10 mouse cellular contexts compared by ENCODE assay signal in genomic region chr16:50254522-50255159, GRCm38 (mm10).
A peak's percentile ranks its signal among the peaks of the same experiment; 100 is the strongest.
DNase-seq lines count a peak whose midpoint lies in the region; ATAC-seq and TF ChIP-seq lines count a peak whose summit lies in the region.
"Had no signal": no experiment of that assay in that cellular context is flagged by ENCODE, and none has a peak within 500 bp of the region (broad histone marks: within the 10 kb centered on the region; RNA-seq: fewer than 3 reads in every experiment).

No protein-coding gene starts in this region.

- H3K4me2 ChIP-seq in hindbrain, embryonic 15.5 days = no peak overlapping the region
- H3K4me2 ChIP-seq in stomach, postnatal 0 days (replicated peaks; ENCODE audit: low read depth) = no peak overlapping the region
- H3K4me2 ChIP-seq: embryonic facial prominence, embryonic 15.5 days; liver, embryonic 15.5 days had no signal

- no peaks in the 10 kb centered on the region for H3K9me3 ChIP-seq in hindbrain, embryonic 15.5 days
- no peaks in the 10 kb centered on the region for H3K9me3 ChIP-seq in stomach, postnatal 0 days (ENCODE audit: control insufficient read depth, low read length)
- H3K9me3 ChIP-seq: embryonic facial prominence, embryonic 15.5 days; liver, embryonic 15.5 days had no signal

- no peaks in the 10 kb centered on the region; the same call in 1 of the 2 replicates for H3K4me1 ChIP-seq in hindbrain, embryonic 15.5 days (replicated peaks)
- no peaks in the 10 kb centered on the region for H3K4me1 ChIP-seq in stomach, postnatal 0 days (replicated peaks; ENCODE audit: control insufficient read depth, insufficient read depth)
- H3K4me1 ChIP-seq: embryonic facial prominence, embryonic 15.5 days; liver, embryonic 15.5 days had no signal

- DNase-seq in kidney, adult 9 months = peak; percentile 33
- no peak for DNase-seq in kidney, adult 18-20 months
- DNase-seq in ZHBTc4 (ENCODE audit: low read depth, low spot score) = peak; percentile 27
- no peak for DNase-seq in stomach, postnatal 0 days (ENCODE audit: low spot score)
- DNase-seq in urinary bladder, postnatal 25 days (ENCODE audit: low spot score) = no peak
- DNase-seq in spleen, postnatal 14 days (ENCODE audit: low spot score in 2 of 2) = no peak

- no peaks in the 10 kb centered on the region for H3K36me3 ChIP-seq in hindbrain, embryonic 15.5 days
- no peaks in the 10 kb centered on the region for H3K36me3 ChIP-seq in stomach, postnatal 0 days (ENCODE audit: control insufficient read depth, insufficient read depth, low read length)
- H3K36me3 ChIP-seq: embryonic facial prominence, embryonic 15.5 days; liver, embryonic 15.5 days had no signal

- H3K27me3 ChIP-seq in hindbrain, embryonic 15.5 days = no peaks in the 10 kb centered on the region
- H3K27me3 ChIP-seq in stomach, postnatal 0 days (ENCODE audit: control insufficient read depth, insufficient read depth, low read length) = no peaks in the 10 kb centered on the region
- H3K27me3 ChIP-seq: embryonic facial prominence, embryonic 15.5 days; liver, embryonic 15.5 days had no signal

- TF ChIP-seq EP300 in stomach, postnatal 0 days (optimal IDR thresholded peaks at IDR 0.05) = no peak

- H3K4me3 ChIP-seq in hindbrain, embryonic 15.5 days = no peak overlapping the region
- H3K4me3 ChIP-seq in stomach, postnatal 0 days (ENCODE audit: low read depth, low read length) = no peak overlapping the region
- H3K4me3 ChIP-seq: embryonic facial prominence, embryonic 15.5 days; liver, embryonic 15.5 days had no signal

- 61% methylated on average over 5 of the region's 5 CpGs for WGBS in hindbrain, embryonic 15.5 days
- 53% methylated on average over 5 of the region's 5 CpGs for WGBS in stomach, postnatal 0 days

- peak; percentile 80 for TF ChIP-seq CTCF in stomach, postnatal 0 days (IDR thresholded peaks at IDR 0.05; ENCODE audit: low read depth)

- peak; percentile 67 for ATAC-seq in CD4-positive, CD25-positive, alpha-beta regulatory T cell, adult 4 months
- ATAC-seq in hindbrain, embryonic 15.5 days (ENCODE audit: low FRiP score, low read depth) = peak; percentile 56; the same call in 1 of the 2 replicates
- no peak for ATAC-seq in stomach, postnatal 0 days (ENCODE audit: low FRiP score, low TSS enrichment)

- H3K9ac ChIP-seq in hindbrain, embryonic 15.5 days = no peak overlapping the region
- no peak overlapping the region for H3K9ac ChIP-seq in stomach, postnatal 0 days (ENCODE audit: low read length)
- H3K9ac ChIP-seq: embryonic facial prominence, embryonic 15.5 days; liver, embryonic 15.5 days had no signal

- H3K27ac ChIP-seq in hindbrain, embryonic 15.5 days (replicated peaks) = no peak overlapping the region
- no peak overlapping the region for H3K27ac ChIP-seq in stomach, postnatal 0 days (replicated peaks)
- H3K27ac ChIP-seq: embryonic facial prominence, embryonic 15.5 days; liver, embryonic 15.5 days had no signal

Comparison
In these comparisons a context has a peak if more than half of its experiments do, and no peak if none do; other contexts are left out.
1. DNase-seq: peak in kidney, adult 9 months (single experiment) and ZHBTc4 (single experiment); none in kidney, adult 18-20 months (single experiment), stomach, postnatal 0 days (single experiment), urinary bladder, postnatal 25 days (single experiment) and spleen, postnatal 14 days (0 of 2).